Mouse (Mus musculus) left cerebral cortex, adult 8-10 months (tissue): ENCODE results near the gene Rpusd3. TPM values are rescaled to one million over a fixed set of nuclear protein-coding genes. Genes with fewer than 3 reads are reported as not detected.

Experiments used
- DNase-seq, 2 experiments: peaks; one replicate each; pipeline ENCODE4 v3.0.0; 2022; ENCODE audit warnings: low spot score in 2 of 2
- total RNA-seq, 4 experiments: library from RNA; stranded (reverse); gene quantifications; 2 replicates each; pipeline ENCODE4 v1.2.4; 2022

Gene Rpusd3
- total RNA-seq, 4 experiments from 2014 or later: 16.0 to 22.1 (median 18.1) TPM

DNA sequence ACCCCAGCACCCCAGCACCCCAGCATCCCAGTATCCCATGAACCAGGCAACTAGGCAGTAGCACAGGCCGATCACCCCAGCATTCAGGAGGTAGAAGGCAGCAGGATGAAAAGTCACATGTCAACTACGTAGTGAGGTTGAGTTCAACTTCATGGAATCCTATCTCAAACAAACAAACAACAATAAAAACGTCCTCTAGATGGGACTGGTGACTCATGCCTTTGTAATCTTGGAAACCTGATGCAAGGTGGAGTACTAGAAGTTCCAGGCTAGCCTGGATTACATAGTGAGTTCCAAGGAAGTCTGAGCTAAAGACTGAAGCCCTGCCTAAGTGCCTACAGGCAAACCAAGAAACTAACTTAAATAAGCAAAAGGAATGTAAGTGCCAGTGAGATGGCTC lies 11.7 kb upstream of the Rpusd3 start:
- DNase-seq: no peak

DNA sequence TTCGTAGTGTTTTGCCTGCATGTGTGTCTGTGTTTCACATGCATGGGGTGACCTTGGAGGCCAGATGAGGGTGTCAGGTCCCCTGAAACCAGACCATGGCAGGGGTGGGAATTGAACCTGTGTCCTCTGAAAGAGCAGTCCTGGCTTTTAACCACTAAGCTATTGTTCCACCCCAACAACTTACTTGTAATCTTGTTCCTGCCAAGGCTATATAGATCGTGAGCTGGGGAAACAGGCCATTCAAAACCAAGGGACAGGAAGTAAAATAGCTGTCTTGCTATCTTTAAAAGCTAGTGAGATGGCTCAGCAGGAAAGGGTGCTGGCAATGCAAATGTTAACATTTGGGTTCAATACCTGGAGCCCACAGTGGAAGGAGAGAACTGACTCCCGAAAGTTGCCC lies 10.8 kb upstream of the Rpusd3 start:
- DNase-seq: no peak

DNA sequence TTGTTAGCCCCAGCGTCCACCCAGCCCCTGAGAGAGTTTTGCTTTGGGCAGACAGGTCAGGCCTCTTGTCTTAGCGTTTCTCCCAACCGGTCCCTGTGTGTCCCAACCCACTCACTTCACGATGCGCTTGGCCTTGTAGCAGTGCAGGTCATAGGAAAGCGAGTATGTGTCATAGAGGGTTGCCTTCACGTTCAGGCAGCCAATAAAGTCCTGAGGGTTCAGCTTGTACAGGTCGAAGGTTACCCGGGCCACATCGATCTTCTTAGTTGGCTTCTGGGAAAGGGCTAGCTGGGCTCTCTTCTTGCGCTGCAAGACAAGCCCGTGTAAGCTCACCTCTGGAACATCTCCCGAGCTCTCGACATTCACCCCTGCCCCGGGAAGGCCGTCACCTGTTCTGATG lies 8.9 kb upstream of the Rpusd3 start:
- DNase-seq: no peak

DNA sequence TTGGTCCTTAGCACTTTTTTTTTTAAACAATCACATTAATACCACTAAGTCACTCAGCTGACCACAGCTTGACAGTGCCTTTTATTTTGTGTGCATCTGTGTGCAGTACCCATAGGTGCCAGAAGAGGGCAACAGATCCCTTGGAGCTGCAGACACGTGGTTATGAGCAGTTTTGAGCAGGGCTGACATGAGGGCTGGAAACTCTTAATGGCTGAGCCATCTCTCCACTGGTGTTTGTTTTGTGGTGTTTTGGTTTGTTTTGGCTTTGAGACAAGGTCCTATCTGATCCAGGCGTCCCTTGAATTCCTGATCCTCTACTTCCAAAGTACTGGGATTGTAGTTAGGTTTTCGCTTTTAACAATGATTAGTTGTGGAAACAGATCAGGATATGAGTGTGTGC lies 8.3 kb upstream of the Rpusd3 start:
- no peak for DNase-seq

DNA sequence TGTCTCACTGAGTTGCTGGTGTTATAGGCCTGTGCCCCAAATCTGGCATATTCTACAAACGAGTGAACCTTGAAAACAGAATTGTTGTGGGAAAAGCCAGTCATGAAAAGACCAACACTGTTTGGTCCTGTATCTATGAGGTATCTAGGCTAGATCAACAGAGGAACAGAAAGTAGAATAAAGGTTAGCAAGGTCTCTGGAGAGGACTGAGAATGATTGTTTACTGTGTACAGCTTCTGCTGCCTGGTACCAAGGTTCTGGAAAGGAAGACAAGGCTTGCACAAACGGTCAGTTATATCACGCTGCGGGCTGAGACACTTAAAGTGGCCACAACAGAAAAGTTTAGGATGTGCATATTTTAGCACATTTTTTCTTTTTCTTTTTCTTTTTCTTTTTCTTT lies 7.6 kb upstream of the Rpusd3 start:
- DNase-seq: no peak

DNA sequence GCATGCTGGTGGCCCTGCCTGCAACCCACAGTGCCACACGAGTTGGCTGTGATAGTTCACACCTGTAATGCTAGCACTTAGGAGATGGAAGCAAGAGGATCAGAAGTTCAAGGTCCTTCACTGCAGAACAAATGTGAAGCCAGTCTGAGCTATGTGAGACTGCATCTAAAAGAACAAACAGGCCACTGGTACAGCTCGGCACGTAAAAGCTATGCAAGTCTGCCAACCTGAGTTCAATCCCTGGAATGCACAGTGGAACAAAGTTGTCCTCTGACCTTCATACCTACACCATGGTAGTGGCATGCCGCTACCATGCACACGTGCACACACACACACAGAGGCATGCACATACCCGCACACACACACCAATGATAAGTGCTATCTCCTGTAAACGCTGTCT lies 5.0 kb upstream of the Rpusd3 start:
- no peak for DNase-seq

DNA sequence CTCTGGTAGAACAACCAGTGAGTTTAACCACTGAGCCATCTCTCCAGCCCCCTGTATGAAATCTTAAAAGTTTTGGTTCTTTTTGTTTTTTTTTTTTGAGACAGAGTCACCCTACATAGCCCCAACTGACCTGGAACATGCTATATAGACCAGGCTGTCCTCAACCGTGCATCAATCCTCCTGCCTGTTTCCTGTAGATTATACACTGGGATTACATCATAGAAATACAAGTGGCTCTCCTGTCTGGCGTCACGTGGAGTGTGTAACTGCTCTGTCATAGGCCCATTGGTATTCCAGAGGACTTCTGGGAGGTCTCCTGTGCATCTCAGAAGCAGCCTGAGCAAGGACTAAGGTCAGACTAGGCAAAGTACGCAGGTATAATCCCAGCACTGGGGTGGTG lies 3.9 kb upstream of the Rpusd3 start:
- no peak for DNase-seq

DNA sequence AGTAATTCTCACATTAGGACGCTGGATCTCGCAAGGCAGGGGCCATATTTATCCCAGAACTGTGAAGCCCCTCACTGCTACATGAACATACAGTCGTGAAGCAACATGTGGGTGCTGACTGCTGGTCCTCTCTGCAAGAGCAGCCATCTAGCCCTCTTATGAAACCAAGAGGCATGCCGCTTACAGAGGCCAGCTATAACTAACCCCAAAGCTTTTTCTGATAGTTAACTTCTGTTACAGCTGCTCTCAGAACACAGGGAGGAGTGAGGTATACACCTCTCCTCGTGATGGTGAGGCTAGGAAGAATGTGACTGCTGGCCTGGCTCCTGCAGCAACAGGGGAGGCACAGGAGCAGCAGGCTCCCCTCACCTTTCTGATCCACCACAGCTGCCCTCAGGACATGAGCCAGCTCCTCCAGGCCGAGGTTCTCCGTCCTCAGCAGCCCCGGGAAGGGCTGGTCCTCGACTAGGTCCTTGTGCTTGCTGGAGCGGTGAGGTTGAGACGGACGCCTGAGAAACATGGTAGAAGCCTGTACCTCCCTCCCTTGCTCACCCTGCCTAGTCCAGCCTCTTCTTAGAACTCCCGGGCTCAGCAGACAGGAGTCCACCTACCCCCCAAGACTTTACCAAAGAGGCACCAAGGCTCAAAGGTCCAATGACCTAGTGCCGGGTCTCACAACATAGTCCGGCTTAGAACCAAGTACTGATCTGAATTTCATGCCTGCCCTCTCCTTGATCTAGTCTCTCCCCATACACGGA lies 520 bp downstream of the Rpusd3 start:
- DNase-seq: no peak

DNA sequence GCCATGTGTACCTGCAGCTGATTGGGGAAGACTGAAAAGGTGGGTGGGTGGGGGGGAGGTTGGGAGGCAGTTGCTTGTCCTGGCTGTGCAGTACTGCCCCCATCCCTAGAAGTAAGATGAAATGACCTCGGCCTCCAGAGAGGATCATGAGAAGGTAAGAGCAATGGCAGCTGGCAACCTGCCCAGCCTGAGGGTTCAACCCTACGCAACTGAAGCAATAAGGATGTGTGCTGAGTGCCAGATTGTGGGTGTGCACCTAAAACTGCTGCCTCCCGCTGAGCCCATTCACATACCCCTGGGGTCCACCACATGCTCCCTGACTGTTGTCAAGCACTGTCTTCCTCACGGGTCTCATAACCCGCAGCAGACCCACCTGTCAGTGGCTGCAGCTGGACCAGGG lies 2.7 kb downstream of the Rpusd3 start:
- DNase-seq: no peak

DNA sequence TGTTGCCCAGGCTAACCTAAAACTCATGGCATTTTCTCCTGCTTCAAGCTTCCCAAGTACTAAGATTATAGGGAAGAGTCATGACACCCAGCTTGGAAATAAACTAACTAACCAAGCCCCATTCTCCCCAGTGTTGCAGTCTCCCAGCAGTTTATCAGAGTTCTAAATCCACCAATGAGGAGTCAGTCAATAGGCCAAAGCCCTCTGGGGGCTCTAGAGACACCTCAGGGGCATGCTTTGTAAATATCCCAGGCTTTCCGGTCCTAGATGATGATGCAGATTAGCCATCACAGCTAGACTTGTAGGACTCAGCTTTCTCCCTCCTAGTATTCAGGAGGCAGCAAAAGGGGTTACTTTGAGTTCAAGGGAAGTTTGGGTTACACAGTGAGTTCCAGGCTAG lies 9.1 kb downstream of the Rpusd3 start:
- no peak for DNase-seq

DNA sequence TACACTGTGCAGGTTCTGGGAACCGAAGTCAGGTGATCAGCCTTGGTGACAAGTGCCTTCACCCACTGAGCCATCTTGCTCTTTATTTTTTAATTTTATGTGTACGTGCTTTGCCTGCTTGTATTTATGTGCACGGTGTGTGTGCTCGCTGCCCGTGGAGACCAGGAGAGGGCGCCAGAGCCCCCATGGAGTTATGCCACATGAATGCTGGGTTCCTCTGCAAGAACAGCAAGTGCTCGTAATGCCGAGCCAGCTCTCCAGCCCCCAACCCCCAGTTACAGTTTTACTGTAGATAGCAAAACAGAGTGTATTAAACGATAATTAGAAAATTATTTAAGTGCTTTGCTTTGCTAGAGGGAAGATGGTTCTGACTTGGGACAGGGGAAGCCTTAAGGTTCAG lies 12.5 kb downstream of the Rpusd3 start:
- DNase-seq: no peak

DNA sequence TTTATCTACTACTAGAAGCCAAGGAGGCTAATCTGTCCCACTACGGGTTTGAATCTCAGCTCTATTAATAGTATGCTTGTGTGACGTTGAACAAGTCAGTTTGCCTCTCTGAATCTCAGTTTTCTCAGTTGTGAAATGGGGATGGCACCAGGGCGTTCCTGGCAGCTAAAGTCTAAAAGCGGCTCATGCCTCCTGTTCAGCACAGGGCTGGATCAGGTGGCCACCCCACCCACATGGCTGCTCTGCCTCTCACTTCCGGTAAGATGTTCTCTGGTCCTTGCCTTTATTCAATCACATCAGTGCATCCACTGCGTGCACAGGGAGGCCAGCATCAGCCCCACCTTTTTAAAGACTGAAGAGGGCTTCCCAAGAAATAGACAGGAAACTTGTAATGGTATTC lies 13.7 kb downstream of the Rpusd3 start:
- peak in 1 of 2 experiments; percentile 70 for DNase-seq

DNA sequence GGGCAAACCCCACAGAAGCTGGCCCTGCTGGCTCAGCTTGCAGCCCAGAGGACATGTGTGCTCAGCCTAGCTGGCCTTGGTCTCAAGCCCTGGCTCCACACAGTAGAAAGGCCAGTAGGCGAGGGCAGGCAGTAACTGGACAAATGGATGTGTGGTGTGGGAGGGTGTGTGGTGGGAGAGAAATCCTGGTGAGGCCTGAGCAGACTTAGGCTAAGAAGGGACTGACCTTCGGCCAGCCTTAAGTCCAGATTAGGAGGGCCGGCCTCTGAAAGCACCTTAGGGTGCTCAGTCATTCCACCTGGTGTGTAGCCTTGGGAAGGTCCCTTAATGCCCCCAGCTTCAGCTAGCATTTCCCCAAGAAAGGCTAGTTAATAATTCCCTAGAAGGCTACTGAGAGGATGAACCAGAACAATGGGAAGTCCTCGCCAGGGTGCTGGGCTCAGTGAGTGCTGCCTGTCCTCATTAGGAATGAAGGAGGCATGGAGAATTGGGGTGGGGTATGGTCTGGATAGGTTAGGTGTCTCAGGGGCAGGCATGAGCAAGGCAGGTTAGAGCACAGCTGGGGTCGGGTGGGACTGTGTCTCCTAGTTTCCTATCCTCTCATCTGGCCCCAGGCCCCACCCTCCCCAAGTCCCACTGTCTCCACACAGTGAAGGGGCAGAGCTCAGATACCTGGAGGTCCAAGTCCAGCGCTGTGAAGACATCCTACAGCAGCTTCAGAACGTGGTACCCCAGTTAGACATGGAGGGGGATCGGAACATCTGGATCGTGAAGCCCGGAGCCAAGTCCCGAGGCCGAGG lies 14.3 kb downstream of the Rpusd3 start:
- DNase-seq: no peak

DNA sequence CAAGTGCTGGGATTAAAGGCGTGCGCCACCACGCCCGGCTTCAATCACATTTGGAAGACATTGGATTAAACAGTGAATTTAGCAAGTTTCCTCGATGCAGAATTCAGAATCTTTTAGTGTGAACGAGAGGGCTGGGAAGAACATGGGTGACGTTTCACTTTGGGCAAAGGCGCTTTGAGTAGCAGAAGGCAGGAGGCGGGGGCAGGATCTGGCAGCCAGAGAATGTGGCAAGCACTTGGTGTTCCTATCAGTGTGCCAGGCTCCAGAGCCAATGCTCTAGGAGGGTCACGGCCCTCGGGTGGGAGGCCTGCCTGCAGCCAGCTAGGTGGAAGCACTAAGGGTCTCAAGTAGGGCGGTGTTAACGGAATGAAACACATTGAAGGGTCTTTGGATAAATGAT lies 17.0 kb downstream of the Rpusd3 start:
- DNase-seq: no peak

DNA sequence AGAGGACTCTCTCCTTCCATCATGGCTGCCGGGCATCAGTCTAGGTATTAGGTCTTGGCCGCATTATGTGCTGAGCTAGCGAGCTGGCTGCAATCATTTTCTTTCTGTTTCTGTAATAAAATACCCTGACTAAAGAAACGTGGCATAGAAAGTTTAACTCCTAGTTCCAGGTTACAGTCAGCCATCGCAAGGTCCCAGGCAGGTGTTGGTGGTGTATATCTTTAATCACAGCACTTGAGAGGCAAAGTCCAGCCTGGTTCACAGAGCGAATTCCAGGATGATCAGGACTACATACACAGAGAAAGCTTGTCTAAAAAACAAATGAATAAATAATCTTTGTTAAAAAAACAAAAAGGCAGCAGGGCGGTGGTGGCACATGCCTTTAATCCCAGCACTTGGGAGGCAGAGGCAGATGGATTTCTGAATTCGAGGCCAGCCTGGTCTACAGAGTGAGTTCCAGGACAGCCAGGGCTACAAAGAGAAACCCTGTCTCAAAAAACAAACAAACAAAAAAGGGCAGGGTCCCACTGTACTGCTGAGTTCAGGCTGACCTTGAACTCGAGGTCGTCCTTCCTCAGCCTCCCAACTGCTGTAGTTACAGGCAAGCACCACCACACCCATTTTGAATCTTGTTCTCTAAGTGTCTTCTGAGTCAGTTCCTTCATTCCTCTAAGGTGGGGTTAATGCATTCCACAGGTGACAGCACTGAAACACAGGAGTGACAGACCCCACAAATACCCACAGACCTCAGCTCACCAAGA lies 22.7 kb downstream of the Rpusd3 start:
- no peak for DNase-seq

DNA sequence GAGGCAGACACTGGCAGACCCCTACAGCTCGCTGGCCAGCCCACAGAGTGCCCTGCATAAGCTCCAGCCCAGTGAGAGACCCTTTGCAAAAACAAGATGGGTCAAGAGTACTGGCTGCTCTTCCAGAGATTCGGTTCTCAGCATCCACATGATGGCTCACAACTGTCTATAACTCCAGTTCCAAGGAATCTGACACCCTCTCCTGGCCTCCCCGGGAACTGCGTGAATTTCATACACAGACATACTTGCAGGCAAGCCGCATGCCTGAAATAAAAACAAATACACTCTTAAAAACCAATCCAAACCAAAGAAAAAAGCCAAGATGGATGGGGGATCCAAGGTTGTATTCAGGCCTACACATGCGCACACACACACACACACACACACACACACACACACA lies 23.6 kb downstream of the Rpusd3 start:
- no peak for DNase-seq

DNA sequence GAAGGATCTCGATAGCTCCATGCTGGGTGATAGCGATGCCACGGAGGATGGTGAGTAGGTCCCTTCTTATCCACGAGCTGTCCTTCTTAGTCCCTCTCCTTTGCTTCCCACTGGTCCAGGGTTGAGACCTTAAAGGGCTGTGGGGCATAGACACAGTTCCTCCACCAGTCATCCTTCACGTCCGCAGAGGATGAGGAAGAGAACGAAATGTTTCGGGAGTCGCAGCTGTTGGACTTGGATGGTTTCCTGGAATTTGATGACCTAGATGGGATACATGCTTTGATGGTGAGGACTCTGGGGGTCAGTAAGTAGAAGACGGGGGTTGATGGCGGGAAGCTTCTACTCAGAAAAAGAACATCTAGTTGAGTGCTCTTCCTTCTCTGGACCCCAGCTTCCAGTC lies 24.3 kb downstream of the Rpusd3 start:
- DNase-seq: no peak

DNA sequence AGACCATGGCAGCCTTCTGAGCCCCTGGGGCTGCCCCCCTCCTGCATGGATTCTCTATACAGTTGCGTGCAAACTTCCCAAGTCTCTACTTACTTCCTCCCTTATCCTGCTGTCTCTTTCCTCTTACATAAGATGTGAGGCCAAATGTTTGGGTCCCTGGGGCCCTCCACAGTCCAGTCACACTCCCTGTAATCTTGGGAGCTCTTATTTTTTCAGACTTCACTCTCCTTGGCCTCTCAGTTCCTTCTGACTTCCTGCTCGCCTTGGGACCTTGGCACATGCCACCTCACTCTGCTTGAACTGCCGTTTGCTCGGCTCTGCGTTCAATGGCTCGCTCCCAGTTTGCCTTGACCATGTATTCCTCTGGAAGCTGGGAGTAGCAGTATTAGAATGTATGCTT lies 25.2 kb downstream of the Rpusd3 start:
- no peak for DNase-seq

DNA sequence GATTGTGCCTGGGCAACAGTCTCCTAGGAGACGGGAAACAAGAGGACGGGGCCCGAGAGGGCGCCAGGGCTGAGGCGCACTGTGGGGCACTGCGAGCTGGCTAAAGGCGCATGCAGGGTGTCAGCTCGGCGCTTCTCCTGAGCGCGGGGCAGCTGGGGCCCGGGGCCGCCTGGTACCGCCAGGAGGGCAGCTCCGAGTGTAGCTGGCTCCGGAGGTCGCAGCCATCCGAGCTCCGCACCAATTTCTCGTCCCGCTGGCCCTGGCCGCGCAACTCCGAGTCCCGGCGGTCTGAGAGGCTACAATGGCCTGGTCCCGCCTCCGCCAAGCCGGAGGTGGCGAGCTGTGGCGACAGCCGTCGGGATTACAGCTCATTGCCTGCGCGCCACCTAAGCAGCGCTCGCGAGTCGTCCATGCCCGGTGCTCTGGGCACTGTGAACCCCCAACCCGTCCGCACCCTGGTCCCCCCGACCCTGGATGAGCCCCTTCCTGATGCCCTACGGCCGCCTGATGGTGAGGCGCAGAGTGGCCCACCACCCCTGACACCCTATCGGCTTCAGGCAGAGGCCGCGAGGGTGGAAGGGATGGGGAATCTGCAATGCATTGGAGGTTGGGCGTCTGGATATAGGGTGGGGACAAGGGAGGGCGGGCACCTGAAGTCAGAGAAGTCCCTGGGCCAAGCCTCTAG lies 26.6 kb downstream of the Rpusd3 start:
- DNase-seq: peak in 1 of 2 experiments; percentile 39

DNA sequence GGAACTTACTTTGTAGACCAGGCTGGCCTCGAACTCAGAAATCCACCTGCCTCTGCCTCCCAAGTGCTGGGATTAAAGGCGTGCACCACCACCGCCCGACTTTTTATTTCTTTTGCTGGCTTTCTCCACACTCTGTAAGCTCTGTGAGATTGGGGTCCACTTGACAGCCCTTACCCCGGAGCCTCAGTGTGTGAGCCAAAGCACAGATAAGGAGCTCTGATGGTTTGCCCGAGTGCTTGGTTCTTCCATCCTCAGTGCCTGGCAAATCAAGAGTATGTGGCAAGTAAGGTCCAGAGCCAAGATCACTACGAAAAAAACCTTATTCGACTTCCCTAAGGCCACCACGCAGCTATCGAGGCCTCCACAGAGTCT lies 27.1 kb downstream of the Rpusd3 start:
- no peak for DNase-seq

DNA sequence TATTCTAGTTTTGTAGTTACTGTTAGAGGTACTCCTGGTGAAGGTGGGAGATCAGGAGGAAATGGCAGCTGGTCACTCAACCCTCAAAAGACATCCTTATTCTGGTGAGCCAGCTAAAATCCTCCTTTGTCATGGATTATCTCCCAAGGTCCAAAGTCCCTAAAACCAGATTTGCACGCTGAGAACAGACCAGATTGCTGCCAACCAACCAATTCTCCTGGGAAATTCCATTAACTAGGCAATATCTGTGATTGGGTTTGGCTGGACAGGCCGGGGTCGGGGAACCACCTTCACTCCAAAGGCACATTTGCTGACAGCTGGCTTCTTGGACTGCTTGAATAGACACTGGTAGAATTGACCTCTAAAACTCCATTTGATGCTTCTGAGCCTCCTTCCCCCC lies 28.4 kb downstream of the Rpusd3 start:
- DNase-seq: no peak

DNA sequence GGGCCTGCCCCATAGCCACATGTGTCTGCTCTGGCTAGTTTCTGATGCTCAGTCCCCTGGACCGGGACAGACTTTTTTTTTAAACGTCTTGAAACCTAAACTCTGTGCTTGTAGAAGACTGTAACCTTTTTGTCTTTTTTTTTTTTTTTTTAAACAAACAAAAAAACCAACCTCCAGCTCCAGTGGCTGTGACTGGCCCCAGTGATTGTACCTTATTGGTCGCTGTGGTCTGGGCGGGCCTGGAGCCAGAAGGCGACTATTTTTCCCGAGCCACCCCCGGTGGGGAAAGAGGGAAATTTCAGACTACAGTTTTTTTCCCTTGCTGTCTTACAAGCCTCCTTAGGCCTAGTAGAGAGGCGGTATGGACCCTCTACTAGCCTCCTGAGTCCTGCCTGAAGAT lies 30.2 kb downstream of the Rpusd3 start, which contains the start of gene Ttll3:
Gene Ttll3 (plus strand): TSS at position 301 of the 400 bp plus-strand sequence.
- no peak for DNase-seq
